Mouse (Mus musculus) gonadal fat pad, adult 2 months (tissue): ENCODE measurements around the gene Knstrn. TPM values are rescaled to one million over a fixed set of nuclear protein-coding genes. Genes with fewer than 3 reads are reported as not detected.

ENCODE experiments used
- DNase-seq: peaks from one replicate; pipeline ENCODE4 v3.0.0-alpha.2; 2012; ENCODE audit warnings: low read depth
- polyA plus RNA-seq: library from polyadenylated mRNA; depleted of rRNA; stranded (reverse); fragments of >200 nt; gene quantifications from 2 replicates; pipeline ENCODE4 v1.2.3, GENCODE M21; 2012; rRNA removed

The Knstrn gene
- polyA plus RNA-seq, 1 experiment: 2.0 TPM

DNA sequence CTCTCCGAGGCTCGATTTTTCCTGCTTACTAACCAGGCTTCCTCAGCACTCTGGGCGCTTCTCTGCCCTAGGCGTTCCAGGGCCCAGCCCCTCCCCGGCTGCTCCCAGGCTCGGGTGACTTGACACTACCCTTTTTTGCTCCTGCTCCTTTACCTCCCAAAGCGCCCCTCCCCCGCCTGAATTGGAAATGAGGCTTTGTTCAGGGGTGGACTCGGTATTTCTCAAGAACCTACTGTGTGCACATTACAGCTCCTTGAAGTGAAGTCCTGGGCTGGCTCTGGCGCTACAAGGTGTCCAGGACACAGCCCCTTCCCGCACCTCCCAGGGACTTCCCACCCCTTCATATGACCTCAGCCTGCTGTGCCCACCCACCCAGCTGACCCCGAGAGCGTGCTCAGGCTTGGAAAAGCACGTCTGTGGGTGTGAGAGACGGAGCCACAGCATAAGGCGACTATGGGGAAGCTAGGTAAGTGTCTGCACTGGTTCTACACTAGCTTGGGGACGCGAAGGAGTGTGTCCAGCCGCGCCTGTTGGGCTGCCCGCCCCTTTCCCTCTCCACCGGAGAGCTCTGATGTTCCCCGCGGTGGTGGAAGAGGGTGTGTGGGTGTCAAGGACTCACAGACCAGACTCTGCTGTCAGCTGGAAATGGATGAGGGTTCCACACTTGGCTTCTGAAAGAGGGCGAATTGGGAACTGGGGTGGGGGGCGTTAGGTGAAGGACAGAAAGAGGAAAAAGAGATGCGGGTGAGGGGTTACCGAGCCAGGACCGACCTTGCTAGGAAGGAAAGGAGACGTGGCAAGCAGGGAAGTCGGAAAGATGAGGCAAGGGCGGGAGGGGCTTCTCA, 86.4 kb downstream of the Knstrn start, which contains the start of gene Bahd1:
Gene Bahd1, plus strand, starts transcription at position 397 of the 845 bp plus-strand sequence.
- no peak for DNase-seq

DNA sequence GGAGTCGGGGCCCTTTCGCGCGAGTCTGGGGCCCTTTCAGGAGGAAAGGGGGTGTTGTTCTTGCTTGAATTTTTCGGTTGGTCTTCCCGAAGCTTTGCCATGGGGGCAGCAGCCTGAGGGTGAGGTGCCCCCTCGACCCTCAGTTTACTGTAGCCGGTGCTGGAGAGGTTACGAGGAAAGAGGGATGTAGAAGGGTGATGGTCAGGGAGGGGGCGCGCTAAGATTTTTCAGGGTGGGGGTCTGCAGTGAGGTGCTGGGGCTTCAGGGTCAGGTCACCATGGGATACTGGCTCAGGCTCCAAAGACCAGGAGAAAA, 87.0 kb downstream of the Knstrn start:
- DNase-seq: no peak

DNA sequence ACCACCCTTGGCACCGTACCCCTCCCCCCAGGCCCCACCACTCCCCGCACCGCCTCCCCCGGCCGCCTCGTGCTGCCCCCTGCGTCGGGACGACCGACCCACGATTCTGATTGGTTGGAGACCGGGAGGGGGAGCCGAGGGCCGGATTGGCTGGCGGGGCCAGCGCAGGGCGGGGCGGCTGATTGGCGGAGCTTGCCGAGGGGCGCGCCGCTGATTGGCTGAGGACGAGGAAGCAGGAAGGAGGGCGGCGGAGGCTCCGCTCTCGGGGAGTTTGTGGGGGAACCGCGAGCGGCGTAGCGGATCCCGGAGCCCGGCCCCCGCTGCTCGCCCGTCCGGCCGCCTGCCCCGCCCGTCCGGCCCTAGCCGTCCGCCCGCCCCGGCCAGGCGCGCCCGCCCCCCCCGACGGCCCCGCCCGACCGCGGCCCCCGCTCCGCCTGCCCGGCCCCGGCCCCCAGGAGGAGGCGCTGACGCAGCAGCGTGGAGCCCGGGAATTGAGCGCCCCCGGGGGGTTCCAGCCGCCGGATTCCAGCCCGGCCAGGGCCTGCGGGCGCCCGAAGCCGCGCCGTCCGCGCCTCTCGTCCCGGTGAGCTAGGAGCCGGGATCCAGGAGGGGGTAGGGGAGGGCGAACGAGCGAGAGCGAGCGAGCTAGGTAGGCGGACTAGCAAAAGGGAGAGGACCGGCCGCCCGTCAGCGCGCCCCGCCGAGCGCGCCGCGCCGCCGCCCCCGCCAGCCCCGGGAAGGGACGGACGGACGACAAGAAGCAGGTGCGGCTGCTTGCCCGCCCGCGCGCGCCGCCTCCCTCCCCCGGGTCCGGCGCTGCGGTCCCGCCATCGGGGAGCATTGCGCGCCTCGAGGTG, 87.6 kb downstream of the Knstrn start:
- peak; percentile 33 for DNase-seq

DNA sequence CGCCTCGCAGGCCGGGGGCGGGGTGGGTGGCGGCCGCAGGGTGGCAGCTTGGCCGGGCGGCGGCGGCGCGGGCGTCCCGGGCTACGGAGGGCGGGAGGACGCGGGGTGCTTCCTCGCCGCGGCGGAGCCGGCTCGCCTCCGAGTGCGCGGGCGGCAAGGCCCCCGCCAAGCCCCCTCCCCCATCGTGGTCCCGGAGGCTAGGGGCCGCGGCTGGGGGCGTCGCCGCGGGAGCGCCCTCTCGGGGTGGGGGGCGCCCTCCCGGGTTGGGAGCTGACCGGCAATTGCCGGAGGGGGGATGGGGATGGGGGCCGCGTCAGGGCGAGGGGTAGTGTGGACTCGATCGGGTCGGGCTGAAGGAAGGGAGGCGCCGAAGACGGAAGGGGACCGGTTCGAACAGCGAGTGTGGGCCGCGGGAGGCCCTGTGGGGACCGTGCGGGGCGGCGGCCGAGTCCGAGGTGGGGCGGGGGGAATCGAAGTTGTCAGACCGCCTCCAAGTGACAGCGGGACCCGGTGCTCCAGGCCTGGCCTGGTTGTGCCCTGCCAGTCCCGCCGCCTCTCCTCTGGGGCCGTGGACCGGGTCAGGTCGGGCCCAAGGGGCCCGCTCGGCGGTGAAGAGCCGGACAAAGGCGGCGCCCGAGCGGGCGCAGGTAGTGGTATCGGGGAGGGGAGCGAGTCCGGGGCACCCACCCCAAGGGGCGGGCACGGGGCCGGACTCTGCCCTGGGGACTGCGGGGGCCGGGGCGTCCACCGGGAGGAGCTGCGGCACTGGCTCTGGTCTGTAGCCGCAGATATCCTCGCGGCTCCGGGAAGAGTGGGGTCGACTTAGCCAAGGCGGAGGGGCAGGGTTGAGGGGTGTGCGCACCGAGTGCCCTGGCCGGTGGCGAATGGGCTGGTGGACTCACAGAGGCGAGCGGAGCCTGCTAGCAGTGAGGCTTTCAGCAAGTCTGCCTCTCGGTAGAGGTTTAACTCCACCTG, 88.5 kb downstream of the Knstrn start:
- DNase-seq: no peak

DNA sequence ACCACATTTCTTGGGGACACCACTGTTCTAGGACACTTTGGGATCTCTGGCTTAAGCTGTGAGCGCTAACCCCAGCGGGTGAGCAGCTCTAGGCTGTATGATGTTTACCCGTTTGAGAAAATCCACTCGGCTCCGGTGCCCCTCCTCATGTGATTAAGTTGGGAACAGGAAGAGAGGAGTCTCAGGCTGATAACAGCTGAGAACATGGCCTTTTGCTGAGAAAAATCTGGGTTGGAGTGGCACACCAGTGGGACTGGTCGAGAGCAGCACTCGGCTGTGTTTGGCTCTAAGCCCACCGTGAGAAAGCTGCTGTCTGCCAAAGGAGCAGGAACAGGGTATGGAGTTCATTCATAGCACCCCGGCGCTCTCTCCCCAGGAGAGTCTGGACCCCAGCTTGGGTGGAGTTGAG, 89.5 kb downstream of the Knstrn start:
- DNase-seq: no peak

Other genes starting within 250 kb of the Knstrn start
- gene Bub1b, start 215.8 kb upstream of the Knstrn start, polyA plus RNA-seq: 1.3 and 2.7 TPM in 2 replicates
- gene Pak6, start 150.7 kb upstream of the Knstrn start, polyA plus RNA-seq: 1.8 and 2.3 TPM in 2 replicates
- gene Ankrd63, start 110.0 kb upstream of the Knstrn start, polyA plus RNA-seq: 0.01 and 0.18 TPM in 2 replicates
- 1.6 and 2.1 TPM in 2 replicates for gene Plcb2, start 85.6 kb upstream of the Knstrn start, polyA plus RNA-seq
- 13.7 and 19.1 TPM in 2 replicates for gene Inafm2, start 68.2 kb upstream of the Knstrn start, polyA plus RNA-seq
- 9.7 and 14.1 TPM in 2 replicates for gene Ccdc9b, start 51.3 kb upstream of the Knstrn start, polyA plus RNA-seq
- gene Phgr1, start 41.2 kb upstream of the Knstrn start, polyA plus RNA-seq: 0.60 and 2.3 TPM in 2 replicates
- 2.1 and 4.8 TPM in 2 replicates for gene Disp2, start 34.3 kb upstream of the Knstrn start, polyA plus RNA-seq
- gene Ivd, start 48.0 kb downstream of the Knstrn start, polyA plus RNA-seq: 109 and 135 TPM in 2 replicates
- 22.9 and 29.9 TPM in 2 replicates for gene Bahd1, start 86.4 kb downstream of the Knstrn start, polyA plus RNA-seq
- 11.8 and 12.0 TPM in 2 replicates for gene Chst14, start 112.5 kb downstream of the Knstrn start, polyA plus RNA-seq
- gene Ccdc32, start 215.4 kb downstream of the Knstrn start, polyA plus RNA-seq: 7.4 and 10.3 TPM in 2 replicates
- 2.8 and 3.5 TPM in 2 replicates for gene Rpusd2, start 220.8 kb downstream of the Knstrn start, polyA plus RNA-seq
- 0.10 and 0.27 TPM in 2 replicates for gene Knl1, start 233.1 kb downstream of the Knstrn start, polyA plus RNA-seq